Mouse (Mus musculus) frontal cortex, adult 2 months (tissue): ENCODE measurements around the gene Mettl2. TPM values are rescaled to one million over a fixed set of nuclear protein-coding genes. Genes with fewer than 3 reads are reported as not detected.

Experiments
- DNase-seq, 2 experiments: peaks; one replicate each; pipeline ENCODE4 v3.0.0; 2022; ENCODE audit warnings: low spot score in 1 of 2; ENCODE audit errors: extremely low spot score in 1 of 2
- polyA plus RNA-seq: library from polyadenylated mRNA; depleted of rRNA; stranded (reverse); fragments of >200 nt; gene quantifications from 2 replicates; pipeline ENCODE4 v1.2.3, GENCODE M21; 2012

Mettl2 gene
- polyA plus RNA-seq, 1 experiment: 29.0 TPM

DNA sequence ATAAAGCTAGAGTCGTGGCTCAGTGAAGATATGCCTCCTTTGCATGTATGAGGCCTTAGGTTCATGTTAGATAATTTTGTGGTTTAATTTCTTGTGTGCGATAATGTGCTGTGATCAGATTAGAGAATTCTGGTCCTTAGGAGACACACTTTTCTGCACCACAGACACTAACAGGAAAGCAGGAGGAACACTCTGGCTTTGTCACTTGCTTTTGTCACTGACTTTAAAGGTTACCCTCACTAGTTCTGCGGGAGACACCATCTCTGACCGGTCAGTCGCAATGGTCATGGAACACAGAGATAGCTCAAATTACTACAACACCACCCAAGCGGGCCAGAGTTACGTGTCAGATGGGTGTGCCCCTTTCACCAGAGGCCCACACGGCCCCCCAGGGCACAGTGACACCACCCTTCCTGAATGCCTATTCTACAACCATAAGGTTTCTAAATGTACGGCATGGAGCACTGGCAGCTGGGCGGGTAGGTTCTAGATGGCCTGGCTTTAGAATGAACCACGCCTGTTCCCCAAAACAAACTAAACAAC is 26.2 kb downstream of the Mettl2 start:
- DNase-seq: no peak

DNA sequence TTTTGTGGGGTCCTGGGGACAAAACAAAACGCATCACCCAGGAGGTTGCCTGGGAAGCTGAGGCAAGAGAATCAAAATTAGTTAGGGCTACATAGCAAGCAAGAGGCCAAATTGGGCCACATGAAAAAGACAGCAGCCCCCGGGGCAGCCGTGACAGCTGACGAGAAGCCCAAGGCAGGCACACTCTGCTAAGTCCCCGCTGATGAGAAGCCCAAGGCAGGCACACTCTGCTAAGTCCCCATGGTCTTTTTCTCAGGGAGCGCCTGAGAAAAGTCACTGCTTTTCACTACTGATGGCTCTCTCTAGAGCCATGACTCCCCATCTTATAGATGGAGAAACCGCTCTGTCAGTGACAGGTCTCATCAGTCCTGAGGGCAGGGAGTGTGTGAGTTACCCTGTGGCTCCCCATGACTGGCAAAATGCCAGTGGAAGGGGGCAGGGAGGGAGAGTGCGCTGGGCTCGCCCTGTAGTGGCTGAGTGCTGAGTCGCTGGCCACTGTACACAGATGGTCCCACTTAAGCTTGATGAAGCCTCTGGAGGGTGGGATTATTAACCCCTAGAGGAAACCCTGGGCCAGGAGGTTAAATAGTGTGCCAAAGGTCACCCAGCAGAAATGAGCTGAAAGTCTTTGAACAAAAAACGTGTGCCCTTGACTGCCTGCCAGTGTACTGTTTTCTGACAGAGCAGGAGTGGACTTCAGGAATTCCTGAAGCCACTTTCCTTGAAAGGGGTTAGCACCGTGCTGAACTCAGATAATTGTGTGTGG is 27.0 kb downstream of the Mettl2 start:
- DNase-seq: no peak

DNA sequence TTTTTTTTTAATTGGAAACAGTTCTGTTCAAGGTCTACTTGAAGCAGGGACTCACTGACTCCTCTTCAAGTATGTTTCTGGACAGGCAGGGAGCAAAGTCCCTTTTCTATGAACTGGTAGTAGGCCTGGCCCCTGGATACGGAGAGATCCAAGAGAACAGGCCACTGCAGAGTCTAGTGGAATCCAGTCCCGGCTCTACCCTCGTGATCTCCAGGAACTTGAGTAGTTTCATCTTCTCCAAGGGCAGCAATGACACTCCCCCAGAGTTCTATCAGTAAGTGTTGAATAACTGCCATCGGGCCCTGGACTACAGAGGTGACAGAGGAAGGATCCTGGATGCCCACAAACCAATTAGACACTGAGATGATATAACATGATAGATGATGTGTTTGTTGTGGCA is 29.7 kb downstream of the Mettl2 start:
- no peak for DNase-seq

DNA sequence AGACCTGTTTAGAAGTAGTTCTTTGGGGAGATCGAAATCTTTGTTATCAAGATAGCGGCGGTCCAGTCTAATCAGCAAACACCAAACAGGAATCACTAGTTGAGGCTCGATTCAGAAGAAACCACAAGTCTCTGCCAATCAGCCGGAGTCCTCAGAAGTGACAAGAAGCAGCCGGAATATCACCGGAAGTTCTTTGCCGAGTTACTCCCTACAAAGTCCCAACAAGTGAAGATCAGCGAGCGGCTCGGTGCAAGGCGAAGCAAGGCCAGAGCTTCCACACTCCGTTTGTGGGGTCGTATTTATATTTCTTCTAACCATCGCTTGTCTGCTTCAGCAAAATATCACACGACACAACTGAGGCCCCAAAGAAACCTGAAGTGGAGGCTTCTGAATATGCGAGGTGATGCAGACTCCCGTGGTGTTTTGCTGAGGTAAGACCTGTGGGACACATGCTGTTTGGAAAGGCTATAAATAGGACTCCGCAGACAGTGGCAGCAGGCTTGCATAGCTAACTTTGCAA is 30.6 kb downstream of the Mettl2 start:
- DNase-seq: no peak

DNA sequence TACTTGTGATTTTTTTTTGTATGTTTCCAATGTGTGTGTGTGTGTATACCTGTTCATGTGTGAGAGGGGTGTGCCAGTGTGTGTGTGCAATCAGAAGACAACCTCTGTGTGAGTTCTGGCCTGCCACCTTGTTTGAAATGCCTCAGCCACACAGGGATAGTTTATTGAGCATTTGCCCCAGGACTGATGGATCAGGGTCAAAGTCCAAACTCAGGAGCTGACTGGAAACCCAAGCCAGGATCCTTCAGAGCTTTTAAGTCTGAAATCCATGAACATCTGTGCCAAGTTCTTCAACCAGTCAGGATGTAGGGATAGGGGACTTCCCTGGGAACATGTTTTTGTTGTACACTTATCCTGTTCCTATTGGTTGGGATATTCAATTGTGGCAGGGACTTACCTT is 31.8 kb downstream of the Mettl2 start:
- DNase-seq: no peak

DNA sequence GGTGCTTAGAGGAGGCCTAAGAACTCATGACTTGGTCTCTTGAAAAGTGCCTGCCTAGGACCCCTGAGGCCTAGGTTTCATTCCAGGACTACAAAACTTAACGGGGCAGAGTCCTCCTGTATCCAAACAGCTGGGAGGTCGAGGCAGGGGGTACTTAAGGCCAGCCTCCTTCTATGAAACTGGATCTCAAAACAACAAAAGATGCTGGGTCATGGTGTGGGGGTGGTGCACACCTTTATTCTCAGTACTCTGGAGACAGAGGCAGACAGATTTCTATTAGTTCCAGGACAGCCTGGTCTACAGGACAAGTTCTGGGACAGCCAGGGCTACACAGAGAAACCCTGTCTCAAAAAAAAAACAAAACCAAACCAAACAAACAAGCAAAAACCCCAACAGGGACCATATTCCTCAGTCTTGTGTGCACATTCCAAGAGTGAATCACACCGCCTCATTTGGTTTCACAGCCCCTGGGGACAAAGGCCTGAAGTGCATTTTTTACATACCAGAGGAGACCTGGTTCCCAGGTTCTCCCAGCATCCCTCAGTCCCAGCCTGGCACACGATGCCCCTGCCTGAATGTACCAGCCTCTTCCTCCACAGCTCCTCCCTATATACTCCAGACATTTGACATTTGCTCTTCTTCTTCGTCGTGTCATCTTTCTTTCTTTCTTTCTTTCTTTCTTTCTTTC is 33.6 kb downstream of the Mettl2 start:
- no peak for DNase-seq

DNA sequence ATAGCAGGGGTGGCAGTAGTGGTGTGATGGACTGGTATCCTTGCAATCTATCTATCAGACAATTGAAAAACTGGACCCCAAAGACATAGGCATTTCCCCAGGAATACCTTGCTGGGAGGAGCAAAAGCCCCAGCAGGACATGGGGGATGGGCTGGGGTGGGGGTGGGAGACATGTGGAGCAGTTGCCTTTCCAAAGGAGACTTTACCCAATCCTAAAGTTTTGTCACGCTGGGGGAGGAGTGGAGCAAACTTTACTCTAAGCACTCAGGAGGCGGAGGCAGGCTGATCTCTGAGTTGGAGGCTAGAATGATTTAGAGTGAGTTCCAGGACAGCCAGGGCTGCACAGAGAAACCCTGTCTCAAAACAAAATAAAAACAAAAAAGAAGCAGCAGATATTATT is 35.2 kb downstream of the Mettl2 start:
- no peak for DNase-seq

DNA sequence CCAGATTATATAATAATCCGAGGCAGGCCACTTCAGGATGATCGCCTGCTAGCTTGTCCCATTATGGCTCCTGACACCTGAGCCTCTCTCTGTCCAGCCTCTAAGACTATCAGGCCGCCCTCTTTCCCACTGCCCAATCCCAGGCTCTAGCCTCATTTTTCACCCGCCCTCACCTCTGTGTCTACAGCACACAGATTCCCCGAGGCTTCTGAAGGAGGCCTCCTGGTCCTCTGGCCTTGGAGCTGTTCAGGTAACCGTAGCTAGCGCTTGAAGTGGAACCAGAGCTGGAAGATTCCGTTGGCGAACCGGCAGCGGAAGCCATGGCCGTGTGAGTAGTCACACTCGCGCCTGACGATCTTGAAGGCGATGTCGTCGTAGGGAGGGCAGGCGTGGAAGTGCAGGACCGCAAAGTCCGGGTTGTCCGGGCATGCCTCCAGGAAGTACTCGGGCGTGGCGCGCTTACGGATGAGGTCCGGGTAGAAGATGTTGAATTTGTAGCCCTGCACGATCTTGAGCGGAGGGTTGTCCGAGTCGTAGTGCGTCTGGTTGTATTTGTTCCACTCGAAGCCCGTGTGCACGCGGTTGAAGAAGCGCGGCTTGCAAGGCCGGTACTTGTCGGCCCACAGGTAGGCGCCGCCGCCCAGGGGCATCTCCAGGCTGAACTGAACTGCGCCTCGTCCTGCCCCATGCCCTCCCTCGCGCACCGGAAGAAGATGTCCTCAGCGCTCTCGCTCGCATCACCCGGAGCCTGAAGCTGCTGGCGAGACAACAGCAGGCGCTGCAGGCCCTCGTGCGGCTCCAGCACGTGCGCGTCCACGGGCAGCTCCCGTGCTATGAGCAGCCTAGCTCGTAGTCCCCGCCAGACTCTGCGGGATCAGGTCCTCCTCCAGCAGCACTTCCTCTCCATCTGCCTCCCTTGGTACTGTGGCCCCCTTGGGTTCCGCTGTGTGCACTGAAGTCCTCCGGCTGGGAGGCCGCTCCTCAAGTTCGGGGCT is 38.6 kb downstream of the Mettl2 start:
- no peak for DNase-seq

DNA sequence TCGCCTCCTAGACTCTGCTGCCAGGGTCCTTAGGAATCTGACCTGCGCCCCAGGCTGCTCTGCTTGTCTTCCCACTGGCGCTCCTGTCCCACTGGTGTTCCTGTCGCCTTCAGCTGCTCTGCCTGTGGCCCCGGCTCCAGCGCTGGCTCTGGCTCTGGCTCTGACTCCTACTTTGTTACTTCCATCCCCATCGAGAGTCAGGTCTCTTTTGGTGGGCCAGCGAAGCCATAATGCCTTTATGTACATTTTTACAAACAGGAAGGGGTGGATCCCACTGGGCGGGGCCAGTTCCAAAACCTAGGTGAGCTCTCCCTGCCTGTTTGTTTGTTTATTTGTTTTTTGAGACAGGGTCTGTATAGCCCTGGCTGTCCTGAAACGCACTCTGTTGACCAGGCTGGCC is 40.6 kb downstream of the Mettl2 start:
- DNase-seq: no peak

DNA sequence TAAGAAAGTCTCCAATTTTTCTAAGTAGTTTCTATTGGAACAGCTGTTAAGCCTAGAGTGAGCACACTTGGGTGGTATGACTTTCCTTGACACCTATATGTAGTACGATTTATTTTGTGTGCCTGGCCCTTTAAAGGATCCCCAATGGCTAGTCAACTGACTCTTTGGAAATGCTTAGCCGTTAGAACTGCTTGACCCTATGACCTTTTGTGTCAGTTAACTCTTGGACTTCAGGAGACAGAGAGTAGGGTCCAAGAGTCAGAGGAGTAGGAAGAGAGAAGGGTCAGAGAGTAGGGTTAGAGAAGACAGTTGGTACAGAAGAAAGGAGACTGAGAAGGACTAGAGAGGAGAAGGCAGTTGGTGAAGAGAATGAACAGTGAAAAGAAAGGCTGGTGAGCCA is 52.3 kb downstream of the Mettl2 start, which contains the start of gene Tlk2:
Gene Tlk2 (plus strand): TSS at position 292 of the 400 bp plus-strand sequence.
- no peak for DNase-seq

DNA sequence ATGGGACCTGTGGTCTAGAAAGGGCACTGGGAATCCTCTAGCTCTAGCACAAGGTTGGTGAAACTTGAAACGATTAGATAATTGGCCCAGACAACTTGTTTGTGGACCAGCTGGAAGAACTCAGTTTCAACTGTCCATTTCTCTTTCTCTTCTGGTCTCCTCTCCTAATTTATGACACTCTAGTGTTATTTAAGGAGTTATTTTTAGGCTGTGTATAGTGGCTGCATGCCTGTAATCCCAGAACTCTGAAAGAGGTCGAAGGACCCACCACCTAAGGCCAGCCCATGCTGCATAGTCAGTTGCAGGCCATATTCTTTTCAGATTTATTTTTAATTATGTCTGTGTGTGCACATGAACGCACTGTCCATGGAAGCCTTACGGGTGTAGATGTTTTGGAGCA is 53.3 kb downstream of the Mettl2 start:
- DNase-seq: no peak

DNA sequence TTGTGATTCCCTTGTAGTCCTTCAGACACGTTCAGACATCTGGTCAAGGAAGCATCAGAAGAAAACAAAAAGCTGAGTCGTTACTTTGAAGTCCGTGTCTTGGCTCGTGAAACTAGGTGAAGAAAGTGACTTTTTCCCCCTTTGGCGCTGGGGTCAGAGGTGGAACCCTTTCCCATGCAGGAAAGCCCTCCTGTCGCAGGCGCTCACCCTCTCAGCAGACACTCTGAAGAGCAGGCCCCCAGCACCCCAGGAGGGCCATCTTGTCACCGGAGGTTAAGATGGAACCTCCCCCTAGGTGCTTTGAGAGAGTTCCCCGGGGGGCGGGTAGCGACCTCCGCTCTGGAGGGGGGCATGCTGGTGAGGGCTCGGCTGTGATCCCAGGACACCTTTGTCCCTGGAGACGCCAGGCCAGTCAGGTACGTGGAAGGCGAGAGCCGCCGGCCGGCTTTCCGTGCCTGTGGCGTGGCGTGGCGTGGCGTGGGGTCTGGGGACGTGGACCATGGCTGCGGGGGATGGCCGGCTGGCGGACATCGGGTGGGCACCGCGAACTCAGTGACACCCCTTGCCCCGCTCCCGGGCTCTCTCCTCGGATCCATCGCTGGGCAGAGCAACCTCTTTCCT is 54.4 kb downstream of the Mettl2 start:
- DNase-seq: peak in 1 of 2 experiments; percentile 13

DNA sequence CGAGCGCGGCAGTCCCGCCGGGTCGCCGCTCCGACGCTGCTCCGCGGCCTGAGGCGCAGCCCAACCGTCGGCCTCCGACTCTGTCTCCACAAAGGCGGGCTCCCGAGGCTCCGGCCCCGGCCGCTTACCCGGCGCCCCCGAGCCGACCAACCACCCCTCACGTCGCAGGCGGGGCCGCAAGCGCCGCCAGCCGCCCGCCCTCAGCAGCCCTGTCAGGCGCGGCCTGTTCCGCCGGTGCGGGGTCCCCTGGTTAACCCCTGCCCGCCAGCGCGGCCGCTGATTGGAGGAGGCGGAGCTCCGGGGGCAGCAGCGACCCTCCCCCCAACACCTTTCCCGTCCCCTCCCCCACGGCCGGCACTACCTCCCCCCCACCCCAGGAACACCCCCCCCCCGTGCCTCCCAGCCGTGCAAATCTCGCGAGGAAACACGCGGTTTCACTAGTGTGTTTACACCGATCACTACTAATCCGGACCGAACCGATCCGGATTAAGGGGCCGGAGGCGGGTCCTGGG is 55.0 kb downstream of the Mettl2 start:
- peak; percentile 63 to 82 for DNase-seq

DNA sequence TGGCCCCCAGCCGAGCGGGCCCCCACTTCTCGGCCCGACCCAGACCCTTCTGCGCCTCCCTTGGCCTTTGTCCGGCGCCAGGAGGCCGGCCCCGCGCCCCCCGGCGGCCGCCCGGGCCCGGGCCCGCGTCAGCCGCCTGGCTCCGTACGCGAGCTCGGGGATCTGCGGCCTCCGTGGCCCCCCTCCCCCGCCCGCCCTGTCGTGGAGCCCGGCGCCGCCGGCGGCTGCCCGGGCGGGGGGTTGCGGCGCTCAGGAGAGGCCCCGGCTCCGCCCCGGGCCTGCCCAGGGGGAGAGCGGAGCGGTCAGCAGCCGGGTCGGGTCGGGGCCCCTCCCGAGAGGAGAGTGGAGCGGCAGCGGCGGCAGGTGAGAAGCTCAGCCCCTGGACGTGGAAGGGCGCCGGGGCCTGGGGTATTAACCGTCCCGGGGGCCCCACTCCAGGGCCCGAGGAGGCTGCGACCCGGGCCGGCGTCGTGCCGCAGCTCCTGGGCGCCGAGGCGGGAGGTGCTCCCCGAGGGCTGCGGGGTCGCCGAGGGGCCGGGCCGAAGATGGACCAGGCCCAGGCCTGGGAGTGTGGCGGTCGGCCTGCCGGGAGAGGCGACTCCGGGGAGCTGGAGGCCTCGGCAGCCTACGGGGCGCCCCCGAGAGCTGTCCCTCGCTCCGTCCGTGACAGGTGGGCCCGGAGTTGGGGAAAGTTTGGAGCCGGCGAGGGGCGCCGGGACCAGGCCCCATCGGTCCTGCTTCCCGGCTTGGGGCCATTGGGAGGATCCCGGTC is 55.6 kb downstream of the Mettl2 start:
- DNase-seq: peak in 1 of 2 experiments; percentile 24

DNA sequence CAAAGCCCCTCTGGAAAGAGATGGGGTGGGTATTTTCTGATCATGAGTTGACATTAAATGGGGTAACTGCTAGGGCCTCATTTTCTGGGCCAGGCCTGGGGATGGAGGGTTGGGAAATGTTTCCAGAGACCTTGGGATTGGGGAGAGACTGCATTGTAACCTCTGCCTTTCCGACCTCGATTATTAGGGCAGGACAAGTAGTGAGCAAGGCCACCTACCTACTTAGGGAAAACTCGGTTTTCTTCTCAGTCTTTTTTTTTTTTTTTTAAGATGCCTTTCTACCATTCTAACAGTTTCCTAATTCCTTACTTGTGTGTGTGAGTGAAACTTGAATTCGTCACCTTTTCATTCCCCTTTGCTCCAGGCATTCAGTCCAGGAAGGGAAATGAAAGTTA is 56.2 kb downstream of the Mettl2 start:
- no peak for DNase-seq

DNA sequence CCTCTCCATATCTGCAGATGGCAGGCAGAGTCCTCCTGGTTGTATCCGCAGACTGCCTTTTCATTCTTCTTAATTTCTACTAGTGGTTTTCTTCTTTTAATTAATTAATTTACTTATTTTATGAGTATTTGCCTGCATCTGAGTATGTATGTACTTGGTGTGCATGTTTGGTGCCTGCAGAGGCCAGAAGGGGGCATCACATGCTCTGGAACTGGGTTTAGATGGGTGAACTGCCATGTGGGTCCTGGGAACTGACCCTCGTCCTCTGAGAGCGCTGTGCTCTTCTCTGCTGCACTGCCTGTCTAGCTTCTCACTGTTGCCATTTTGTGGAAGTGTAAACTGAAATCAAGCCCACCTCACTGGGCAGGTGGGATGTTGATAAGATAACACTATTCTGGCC is 58.5 kb downstream of the Mettl2 start:
- DNase-seq: no peak
